Mouse (Mus musculus): ENCODE measurements around the gene Lrrc25. TPM values are rescaled to one million over a fixed set of nuclear protein-coding genes. Genes with fewer than 3 reads are reported as not detected.

Lrrc25 gene
- polyA plus RNA-seq, 1 experiment from 2014 or later = 1.6 TPM

Other genes with a start within 250 kb of the Lrrc25 start
- gene Comp, start 242.6 kb upstream of the Lrrc25 start, polyA plus RNA-seq (2014; fragmentation: Nextera tagmentation; extraction: Ambion mirVana) = 0.10 and 0.27 TPM in 2 replicates
- gene Crtc1, start 176.6 kb upstream of the Lrrc25 start, polyA plus RNA-seq (2014; fragmentation: Nextera tagmentation; extraction: Ambion mirVana) = 48.1 and 53.9 TPM in 2 replicates
- 28.5 and 30.0 TPM in 2 replicates for gene Klhl26, start 139.2 kb upstream of the Lrrc25 start, polyA plus RNA-seq (2014; fragmentation: Nextera tagmentation; extraction: Ambion mirVana)
- gene Tmem59l, start 128.8 kb upstream of the Lrrc25 start, polyA plus RNA-seq (2014; fragmentation: Nextera tagmentation; extraction: Ambion mirVana) = 143 and 149 TPM in 2 replicates
- 6.3 and 6.9 TPM in 2 replicates for gene Crlf1, start 123.0 kb upstream of the Lrrc25 start, polyA plus RNA-seq (2014; fragmentation: Nextera tagmentation; extraction: Ambion mirVana)
- 161 and 166 TPM in 2 replicates for gene Rex1bd, start 109.4 kb upstream of the Lrrc25 start, polyA plus RNA-seq (2014; fragmentation: Nextera tagmentation; extraction: Ambion mirVana)
- 622 and 778 TPM in 2 replicates for gene Uba52, start 105.4 kb upstream of the Lrrc25 start, polyA plus RNA-seq (2014; fragmentation: Nextera tagmentation; extraction: Ambion mirVana)
- gene Fkbp8, start 88.4 kb upstream of the Lrrc25 start, polyA plus RNA-seq (2014; fragmentation: Nextera tagmentation; extraction: Ambion mirVana) = 328 and 332 TPM in 2 replicates
- 45.4 and 46.5 TPM in 2 replicates for gene Kxd1, start 88.2 kb upstream of the Lrrc25 start, polyA plus RNA-seq (2014; fragmentation: Nextera tagmentation; extraction: Ambion mirVana)
- gene Ell, start 76.7 kb upstream of the Lrrc25 start, polyA plus RNA-seq (2014; fragmentation: Nextera tagmentation; extraction: Ambion mirVana) = 14.8 and 15.1 TPM in 2 replicates
- 86.8 and 96.6 TPM in 2 replicates for gene Isyna1, start 21.8 kb upstream of the Lrrc25 start, polyA plus RNA-seq (2014; fragmentation: Nextera tagmentation; extraction: Ambion mirVana)
- 165 and 173 TPM in 2 replicates for gene Ssbp4, start 7.3 kb upstream of the Lrrc25 start, polyA plus RNA-seq (2014; fragmentation: Nextera tagmentation; extraction: Ambion mirVana)
- gene Gdf15, start 16.3 kb downstream of the Lrrc25 start, polyA plus RNA-seq (2014; fragmentation: Nextera tagmentation; extraction: Ambion mirVana) = 0.14 and 0.28 TPM in 2 replicates
- gene Pgpep1, start 44.2 kb downstream of the Lrrc25 start, polyA plus RNA-seq (2014; fragmentation: Nextera tagmentation; extraction: Ambion mirVana) = 74.0 and 89.3 TPM in 2 replicates
- 180 and 197 TPM in 2 replicates for gene Lsm4, start 57.1 kb downstream of the Lrrc25 start, polyA plus RNA-seq (2014; fragmentation: Nextera tagmentation; extraction: Ambion mirVana)
- gene Jund, start 82.8 kb downstream of the Lrrc25 start, polyA plus RNA-seq (2014; fragmentation: Nextera tagmentation; extraction: Ambion mirVana) = 128 and 144 TPM in 2 replicates
- gene Iqcn, start 87.3 kb downstream of the Lrrc25 start, polyA plus RNA-seq (2014; fragmentation: Nextera tagmentation; extraction: Ambion mirVana) = 0.07 and 0.15 TPM in 2 replicates
- gene Gm3336, start 102.4 kb downstream of the Lrrc25 start, polyA plus RNA-seq (2014; fragmentation: Nextera tagmentation; extraction: Ambion mirVana) = not detected in 2 replicates
- gene Pde4c, start 107.6 kb downstream of the Lrrc25 start, polyA plus RNA-seq (2014; fragmentation: Nextera tagmentation; extraction: Ambion mirVana) = 0.21 and 0.32 TPM in 2 replicates
- gene Rab3a, start 138.5 kb downstream of the Lrrc25 start, polyA plus RNA-seq (2014; fragmentation: Nextera tagmentation; extraction: Ambion mirVana) = 519 and 565 TPM in 2 replicates
- 34.4 and 43.5 TPM in 2 replicates for gene Mpv17l2, start 144.8 kb downstream of the Lrrc25 start, polyA plus RNA-seq (2014; fragmentation: Nextera tagmentation; extraction: Ambion mirVana)
- gene Pik3r2, start 160.6 kb downstream of the Lrrc25 start, polyA plus RNA-seq (2014; fragmentation: Nextera tagmentation; extraction: Ambion mirVana) = 83.0 and 84.6 TPM in 2 replicates
- 23.3 and 26.6 TPM in 2 replicates for gene Mast3, start 188.9 kb downstream of the Lrrc25 start, polyA plus RNA-seq (2014; fragmentation: Nextera tagmentation; extraction: Ambion mirVana)
- 0.09 TPM in 1 of 2 replicates, not detected in the other for gene Il12rb1, start 192.3 kb downstream of the Lrrc25 start, polyA plus RNA-seq (2014; fragmentation: Nextera tagmentation; extraction: Ambion mirVana)
- gene Arrdc2, start 223.6 kb downstream of the Lrrc25 start, polyA plus RNA-seq (2014; fragmentation: Nextera tagmentation; extraction: Ambion mirVana) = 7.2 and 8.7 TPM in 2 replicates
- 10.0 and 14.3 TPM in 2 replicates for gene Kcnn1, start 247.1 kb downstream of the Lrrc25 start, polyA plus RNA-seq (2014; fragmentation: Nextera tagmentation; extraction: Ambion mirVana)